Mouse (Mus musculus) limb, embryonic 13.5 days (tissue): ENCODE data around the gene Lrmda. TPM values are rescaled to one million over a fixed set of nuclear protein-coding genes. Genes with fewer than 3 reads are reported as not detected.
A peak's percentile ranks its signal among the peaks of the same experiment; 100 is the strongest.

ENCODE experiments used
- ATAC-seq: fragments of 200-750 bp; cut with Nextera tagmentation; 2 replicates; pipeline ENCODE4 v1.8.0; 2017; ENCODE audit warnings: low read depth, moderate number of reproducible peaks, moderate TSS enrichment; ENCODE audit not compliant: low FRiP score
- H3K27ac ChIP-seq: fragments of 300-500 bp; sonication (generic); 2 replicates; pipeline ENCODE4 v1.5.1; 2015; ENCODE audit warnings: inconsistent platforms, mild to moderate bottlenecking, moderate library complexity
- H3K27me3 ChIP-seq: fragments of 300-500 bp; sonication (generic); 2 replicates; pipeline ENCODE4 v1.6.1; 2015; ENCODE audit warnings: mild to moderate bottlenecking, inconsistent platforms
- H3K36me3 ChIP-seq: fragments of 300-500 bp; sonication (generic); 2 replicates; pipeline ENCODE4 v1.6.1; 2015; ENCODE audit warnings: inconsistent platforms, mild to moderate bottlenecking, moderate library complexity
- H3K4me1 ChIP-seq: fragments of 300-500 bp; sonication (generic); 2 replicates; pipeline ENCODE4 v1.6.1; 2015; ENCODE audit warnings: inconsistent platforms
- H3K4me2 ChIP-seq: fragments of 300-500 bp; sonication (generic); replicated peaks from 2 replicates; pipeline ENCODE4 v1.6.1; 2015; ENCODE audit warnings: inconsistent platforms, mild to moderate bottlenecking, moderate library complexity
- H3K4me3 ChIP-seq: fragments of 300-500 bp; sonication (generic); 2 replicates; pipeline ENCODE4 v1.5.1; 2015; ENCODE audit warnings: moderate library complexity, mild to moderate bottlenecking, inconsistent platforms
- H3K9ac ChIP-seq: fragments of 300-500 bp; sonication (generic); 2 replicates; pipeline ENCODE4 v1.6.1; 2015; ENCODE audit warnings: mild to moderate bottlenecking, inconsistent platforms
- H3K9me3 ChIP-seq: fragments of 300-500 bp; sonication (generic); 2 replicates; pipeline ENCODE4 v1.6.1; 2016; ENCODE audit warnings: inconsistent platforms
- WGBS: fragments of 180-500 bp; shearing (Covaris S2); methylation state at CpG from one replicate; pipeline ENCODE4 v1.1.7; 2015; 5-methylcytosine and 5-hydroxymethylcytosine counted together
- polyA plus RNA-seq: library from polyadenylated mRNA; unstranded; fragments of >200 nt; fragmentation: Nextera tagmentation; extraction: Ambion mirVana; gene quantifications from 2 replicates; pipeline ENCODE4 v1.2.1, GENCODE M21; 2015

Lrmda gene
- polyA plus RNA-seq, 1 experiment from 2014 or later: 0.38 TPM

DNA sequence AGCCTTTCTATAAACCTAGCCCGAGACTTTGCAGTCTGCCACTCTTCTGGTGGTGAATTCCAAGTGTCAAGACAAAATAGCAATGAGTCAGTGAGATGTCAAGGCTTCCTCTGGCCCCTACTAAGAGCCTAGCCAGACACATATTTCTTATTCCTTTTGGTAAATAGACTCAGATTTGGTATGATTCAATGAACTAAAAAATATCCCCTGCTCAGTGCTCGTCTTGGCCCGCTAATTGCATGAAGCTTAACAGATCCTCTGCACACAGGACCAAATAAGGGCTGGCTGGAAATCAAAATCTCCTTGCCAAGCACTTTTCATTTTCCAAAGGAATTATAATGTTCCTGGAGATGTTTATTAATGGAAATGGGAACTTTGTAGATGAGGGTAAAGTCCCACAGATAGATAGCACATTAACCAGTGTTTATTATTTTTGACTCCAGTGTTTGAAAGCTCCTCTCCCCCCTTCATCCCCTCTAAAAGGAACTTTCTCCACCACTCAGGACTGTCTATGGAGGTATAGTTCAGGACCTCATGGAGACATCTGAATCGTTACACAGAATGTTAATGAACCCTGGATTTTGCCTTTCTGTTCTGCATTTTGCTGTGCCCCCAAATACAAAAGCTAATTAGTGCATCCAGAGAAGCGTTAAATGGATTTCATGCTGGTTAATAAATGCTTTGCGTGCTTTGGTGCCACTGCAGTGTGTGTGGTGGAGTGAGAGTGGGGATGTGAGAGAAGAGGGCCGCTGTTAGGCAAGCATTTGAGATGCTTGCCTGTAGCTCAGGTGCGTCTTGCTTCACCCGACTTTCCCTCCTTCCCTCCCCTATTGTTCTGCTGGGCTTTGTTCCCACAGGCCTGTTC lies 945.5 kb downstream of the Lrmda start:
- no peak for ATAC-seq
- H3K4me2 ChIP-seq: no peak overlapping the region
- 65% methylated on average over 9 of the region's 9 CpGs for WGBS
- H3K36me3 ChIP-seq: no peaks in the 10 kb centered on the region
- no peak overlapping the region for H3K4me3 ChIP-seq
- H3K4me1 ChIP-seq: peaks cover 11% of the 10 kb centered on the region
- H3K9me3 ChIP-seq: peaks cover 8% of the 10 kb centered on the region; the same call in 1 of the 2 replicates
- H3K9ac ChIP-seq: no peak overlapping the region
- H3K27me3 ChIP-seq: no peaks in the 10 kb centered on the region
- no peak overlapping the region for H3K27ac ChIP-seq

DNA sequence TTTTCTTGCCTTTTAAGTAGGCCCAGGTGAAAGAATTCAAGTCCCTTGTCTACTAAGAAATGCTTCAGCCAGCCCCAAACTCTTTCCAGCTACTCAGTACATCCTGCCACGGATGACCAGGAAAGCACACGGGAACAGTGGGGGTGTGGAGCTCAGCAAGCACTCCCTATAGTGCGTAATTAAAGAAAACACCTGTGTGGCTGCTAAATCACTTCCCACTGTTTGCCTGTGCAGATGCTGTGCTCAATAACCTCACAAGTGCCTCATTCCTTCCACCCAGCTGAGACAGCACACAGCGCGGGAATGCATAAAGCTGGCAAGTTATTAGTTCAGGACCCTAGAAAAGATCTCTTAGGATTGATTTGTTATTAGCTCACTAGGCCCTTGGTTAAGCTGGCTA lies 949.2 kb downstream of the Lrmda start:
- Histone ChIP-seq H3K27ac (no peak overlapping the region), H3K4me3 (no peak overlapping the region), H3K4me1 (peaks cover 11% of the 10 kb centered on the region), H3K9ac (no peak overlapping the region), H3K4me2 (no peak overlapping the region), H3K9me3 (peaks cover 8% of the 10 kb centered on the region; the same call in 1 of the 2 replicates), H3K36me3 (no peaks in the 10 kb centered on the region), H3K27me3 (no peaks in the 10 kb centered on the region)
- WGBS: 27% methylated on average over 5 of the region's 5 CpGs
- ATAC-seq: 0 out of 2 replicates have a peak, but pooled peaks have one; percentile 44

DNA sequence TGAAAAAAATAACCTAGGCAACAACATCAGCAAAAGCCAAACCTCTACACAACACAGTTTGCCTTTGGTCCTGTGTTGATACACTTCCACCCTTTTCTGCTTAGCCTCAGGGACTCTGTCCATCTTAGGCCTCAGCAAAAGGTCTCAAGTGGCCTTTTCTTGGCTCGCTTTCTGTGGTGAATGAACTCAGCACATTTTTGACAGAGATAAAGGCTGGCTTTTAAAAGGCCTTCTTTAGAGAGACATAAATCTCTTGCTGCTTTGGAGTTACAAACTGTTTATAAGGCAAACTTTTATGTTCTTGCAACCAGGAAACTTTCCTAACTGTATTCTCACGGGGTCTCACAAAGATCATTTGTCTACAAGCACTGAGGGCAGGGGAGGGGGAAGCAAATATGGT lies 967.2 kb downstream of the Lrmda start:
- Histone ChIP-seq H3K4me2 (no peak overlapping the region), H3K4me3 (no peak overlapping the region), H3K27ac (no peak overlapping the region), H3K9ac (no peak overlapping the region), H3K27me3 (no peaks in the 10 kb centered on the region), H3K4me1 (no peaks in the 10 kb centered on the region), H3K9me3 (no peaks in the 10 kb centered on the region), H3K36me3 (no peaks in the 10 kb centered on the region)
- whole genome bisulfite sequencing: 65% methylated on average over 2 of the region's 2 CpGs
- ATAC-seq: no peak

DNA sequence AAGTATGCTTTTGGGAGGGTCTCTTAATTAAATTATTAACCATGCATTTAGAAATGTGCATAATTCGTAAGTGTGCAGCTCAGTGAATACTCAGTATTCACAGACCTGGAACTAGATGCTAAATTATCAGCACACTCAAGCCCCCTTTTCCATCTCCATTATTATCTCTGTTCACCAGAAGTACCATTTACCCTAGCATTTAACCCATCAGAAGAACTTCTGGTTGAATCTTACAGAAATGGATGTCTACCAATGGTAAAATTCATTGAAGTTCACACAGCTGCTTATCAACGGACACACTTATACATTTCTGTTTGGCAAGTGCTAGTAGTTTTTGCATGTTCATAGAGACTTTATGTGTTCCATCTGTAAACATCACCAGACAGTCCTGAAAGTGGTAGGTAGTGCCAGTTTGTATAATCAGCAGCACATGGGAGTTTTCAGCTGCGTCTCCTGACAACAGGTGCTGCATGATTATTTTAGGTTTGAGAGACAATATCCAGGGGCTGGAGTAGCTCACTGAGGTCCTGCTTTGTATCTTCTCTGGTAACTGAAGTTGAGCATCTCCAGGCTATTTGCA lies 968.7 kb downstream of the Lrmda start:
- H3K4me2 ChIP-seq: no peak overlapping the region
- no peaks in the 10 kb centered on the region for H3K4me1 ChIP-seq
- no peaks in the 10 kb centered on the region for H3K9me3 ChIP-seq
- H3K4me3 ChIP-seq: no peak overlapping the region
- H3K36me3 ChIP-seq: no peaks in the 10 kb centered on the region
- H3K27ac ChIP-seq: no peak overlapping the region
- ATAC-seq: no peak
- H3K9ac ChIP-seq: no peak overlapping the region
- no peaks in the 10 kb centered on the region for H3K27me3 ChIP-seq
- WGBS: 81% methylated on average over 3 of the region's 3 CpGs

DNA sequence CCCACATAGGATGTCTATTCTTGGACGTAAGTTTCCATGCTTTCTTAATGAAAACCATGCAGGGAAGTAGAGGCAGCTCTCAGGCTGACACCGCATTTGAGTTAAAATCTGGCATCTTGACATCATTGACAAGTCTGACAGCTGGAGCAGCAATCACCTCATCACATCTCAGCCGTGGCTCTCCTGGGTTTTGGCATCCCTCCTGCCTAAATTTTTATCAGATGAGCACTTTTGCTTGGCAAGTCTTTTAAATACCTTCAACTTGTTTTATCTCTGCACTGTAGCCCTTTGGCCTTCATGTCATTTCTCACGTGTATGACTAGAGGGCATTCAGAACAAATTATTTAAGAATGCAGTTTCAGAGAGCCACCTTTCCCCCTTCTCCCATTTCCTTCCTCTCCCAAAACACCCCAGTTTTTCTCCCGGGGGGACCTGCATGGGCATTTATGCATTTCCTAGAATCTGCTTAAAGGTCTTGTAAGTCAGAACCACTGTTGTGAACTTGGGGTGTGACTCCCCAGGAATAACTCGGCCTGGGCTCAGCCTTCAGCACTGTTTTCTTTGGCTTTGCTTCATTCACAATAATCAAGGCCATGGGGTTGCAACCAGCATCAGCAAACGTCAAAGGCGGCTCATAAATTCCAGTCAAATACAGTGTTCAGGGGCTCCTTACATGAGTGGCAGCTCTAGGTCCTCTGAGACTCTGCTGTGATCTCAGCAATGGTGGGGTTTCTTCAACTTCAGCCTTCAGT lies 975.8 kb downstream of the Lrmda start:
- H3K4me3 ChIP-seq: no peak overlapping the region
- no peaks in the 10 kb centered on the region for H3K27me3 ChIP-seq
- no peak for ATAC-seq
- no peaks in the 10 kb centered on the region for H3K9me3 ChIP-seq
- peaks cover 10% of the 10 kb centered on the region for H3K4me1 ChIP-seq
- H3K36me3 ChIP-seq: no peaks in the 10 kb centered on the region
- no peak overlapping the region for H3K4me2 ChIP-seq
- H3K9ac ChIP-seq: no peak overlapping the region
- H3K27ac ChIP-seq: no peak overlapping the region
- WGBS: 33% methylated on average over 8 of the region's 8 CpGs

DNA sequence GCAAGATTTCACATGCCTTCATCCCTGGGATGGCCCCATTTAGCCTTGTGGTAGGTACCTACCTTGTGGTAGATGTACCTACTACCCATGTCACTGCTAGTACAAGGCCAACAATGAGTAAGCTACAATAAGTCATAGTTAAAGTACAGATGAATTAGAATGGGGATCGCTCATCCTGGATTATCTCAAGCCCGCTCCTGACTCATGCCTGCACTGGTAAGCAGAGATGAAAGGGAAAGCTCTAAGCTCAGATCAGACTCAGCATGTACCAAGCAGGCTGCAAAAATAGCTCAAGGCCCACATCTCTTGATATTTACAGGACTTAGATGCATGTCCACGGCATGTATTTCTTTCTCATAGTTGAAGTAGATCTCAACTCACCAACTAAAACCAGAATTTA lies 979.4 kb downstream of the Lrmda start:
- no peak overlapping the region for H3K9ac ChIP-seq
- H3K4me2 ChIP-seq: no peak overlapping the region
- ATAC-seq: no peak
- peaks cover 10% of the 10 kb centered on the region for H3K4me1 ChIP-seq
- no peak overlapping the region for H3K4me3 ChIP-seq
- H3K27ac ChIP-seq: no peak overlapping the region
- no peaks in the 10 kb centered on the region for H3K27me3 ChIP-seq
- WGBS: 94% methylated on average over 3 of the region's 3 CpGs
- H3K36me3 ChIP-seq: no peaks in the 10 kb centered on the region
- H3K9me3 ChIP-seq: no peaks in the 10 kb centered on the region

DNA sequence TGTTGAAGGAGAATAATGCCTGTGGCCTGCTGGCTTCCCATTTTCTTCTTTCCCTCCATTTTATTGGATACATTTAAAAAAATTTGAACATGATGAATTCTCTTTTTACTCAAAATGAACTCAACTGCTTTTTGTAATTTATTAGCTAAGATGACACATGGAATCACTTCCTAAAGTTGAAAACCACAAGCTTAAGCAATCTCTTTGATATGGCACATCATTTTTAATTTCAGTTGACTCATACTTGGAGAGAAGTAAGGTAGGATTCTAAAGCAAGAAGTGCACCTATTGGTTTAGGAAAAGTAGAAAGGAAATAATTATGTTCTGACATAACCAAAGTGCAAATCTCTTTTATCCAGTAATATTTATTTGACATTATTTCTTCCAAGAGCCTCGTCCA lies 992.5 kb downstream of the Lrmda start:
- Histone ChIP-seq H3K27ac (no peak overlapping the region), H3K4me1 (peaks cover 22% of the 10 kb centered on the region), H3K27me3 (no peaks in the 10 kb centered on the region), H3K4me3 (no peak overlapping the region), H3K9ac (no peak overlapping the region), H3K4me2 (no peak overlapping the region), H3K9me3 (no peaks in the 10 kb centered on the region), H3K36me3 (no peaks in the 10 kb centered on the region)
- WGBS: 67% methylated on average over 1 of the region's 1 CpGs
- ATAC-seq: no peak

DNA sequence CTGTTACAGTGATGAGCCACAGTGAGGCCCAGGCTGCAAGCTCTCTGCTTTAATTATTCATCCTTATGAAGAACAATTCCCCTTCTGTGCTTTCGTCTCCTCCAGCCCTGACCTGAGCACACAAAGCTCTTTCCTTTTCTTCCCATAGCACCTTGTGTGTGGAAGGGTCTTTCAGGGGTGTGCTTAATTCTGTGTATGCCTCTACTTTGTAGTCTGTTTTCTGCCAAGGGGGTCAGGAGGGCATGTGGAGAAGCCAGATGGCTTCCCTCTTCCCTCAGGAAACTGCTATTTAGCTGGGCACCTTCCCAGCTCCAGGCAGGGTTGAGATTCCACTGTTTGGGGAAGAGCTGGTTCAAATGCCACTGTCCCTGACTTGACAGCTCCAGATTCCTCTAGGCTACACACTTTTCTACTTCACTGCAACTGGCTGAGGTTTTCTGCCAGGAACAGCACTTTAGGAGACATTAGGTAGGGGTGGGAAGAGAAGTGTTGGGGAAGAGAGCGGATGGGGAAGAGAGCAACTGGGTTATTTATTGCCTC lies 995.3 kb downstream of the Lrmda start:
- H3K36me3 ChIP-seq: no peaks in the 10 kb centered on the region
- no peaks in the 10 kb centered on the region for H3K27me3 ChIP-seq
- H3K9ac ChIP-seq: no peak overlapping the region
- 18% methylated on average over 2 of the region's 2 CpGs for WGBS
- H3K9me3 ChIP-seq: no peaks in the 10 kb centered on the region
- H3K4me2 ChIP-seq: peak overlapping the region; percentile 39
- ATAC-seq: no peak; the same call in 1 of the 2 replicates
- peak overlapping the region; percentile 61; the same call in 1 of the 2 replicates for H3K27ac ChIP-seq
- peaks cover 22% of the 10 kb centered on the region for H3K4me1 ChIP-seq
- no peak overlapping the region for H3K4me3 ChIP-seq

DNA sequence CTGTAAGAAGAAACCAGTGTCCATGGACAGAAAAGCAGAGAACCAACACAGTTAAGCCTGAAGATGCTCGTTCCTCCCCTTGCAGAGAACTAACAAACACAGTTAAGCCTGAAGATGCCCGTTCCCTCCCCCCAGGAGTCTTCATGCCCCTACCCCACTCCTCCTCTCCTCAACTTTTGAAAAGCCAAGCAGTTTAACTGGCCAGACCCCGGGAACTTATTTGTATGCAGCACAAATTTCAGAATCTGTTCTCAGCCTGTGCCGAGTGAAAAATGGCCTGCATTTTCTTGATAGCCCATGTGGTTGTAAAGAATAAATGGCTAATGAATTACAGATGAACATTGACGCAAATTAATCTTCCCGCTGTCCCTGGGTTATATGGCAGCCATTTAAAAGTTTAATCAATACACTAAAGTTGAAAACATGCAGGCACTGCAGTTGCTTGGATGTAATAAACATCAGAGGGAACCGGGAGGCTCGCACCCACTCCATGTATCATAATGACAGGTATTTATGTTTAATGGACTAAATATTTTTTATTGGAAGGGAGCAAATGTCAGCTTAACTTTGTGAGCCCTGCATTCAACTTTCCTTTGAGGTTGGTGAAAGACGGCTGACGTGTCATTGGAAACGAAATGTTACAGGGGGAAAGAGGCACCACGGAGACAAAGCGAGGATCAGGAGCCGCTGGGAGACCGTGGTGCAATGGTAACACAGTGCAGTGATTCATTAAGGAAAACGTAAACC lies 996.0 kb downstream of the Lrmda start:
- Histone ChIP-seq H3K9me3 (no peaks in the 10 kb centered on the region), H3K4me2 (peak overlapping the region; percentile 39), H3K27ac (peak overlapping the region; percentile 61; the same call in 1 of the 2 replicates), H3K4me3 (no peak overlapping the region), H3K36me3 (no peaks in the 10 kb centered on the region), H3K27me3 (no peaks in the 10 kb centered on the region), H3K9ac (no peak overlapping the region), H3K4me1 (peaks cover 22% of the 10 kb centered on the region)
- 8% methylated on average over 16 of the region's 16 CpGs for WGBS
- ATAC-seq: peak; percentile 44; the same call in 1 of the 2 replicates

DNA sequence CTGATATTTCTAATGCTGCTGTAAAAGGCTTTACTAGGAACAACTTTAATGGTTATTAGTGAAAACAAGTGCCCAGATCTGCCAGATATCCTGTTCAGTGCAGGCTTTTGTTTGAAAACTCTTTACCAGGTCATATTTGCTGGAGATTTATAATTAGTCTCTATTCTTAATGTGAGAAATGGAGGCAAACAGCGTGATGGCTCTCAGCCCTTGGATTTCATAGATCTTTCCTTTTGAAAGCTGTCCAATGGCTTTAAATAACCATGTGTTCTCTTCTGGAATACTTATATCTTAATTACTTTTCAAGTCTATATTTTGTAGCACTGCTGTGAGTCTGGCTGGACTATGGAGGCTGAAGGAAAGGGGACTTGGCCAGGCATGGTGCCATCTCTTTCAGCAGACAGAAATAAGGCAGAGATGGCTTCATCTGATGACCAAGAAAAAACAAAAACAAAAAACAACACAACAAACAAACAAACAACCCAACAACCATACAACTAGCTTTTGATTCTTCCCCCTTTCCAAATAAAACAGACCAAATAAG lies 996.6 kb downstream of the Lrmda start:
- H3K27me3 ChIP-seq: no peaks in the 10 kb centered on the region
- no peaks in the 10 kb centered on the region for H3K9me3 ChIP-seq
- WGBS: 18% methylated on average over 1 of the region's 1 CpGs
- no peak overlapping the region for H3K9ac ChIP-seq
- H3K27ac ChIP-seq: no peak overlapping the region
- ATAC-seq: no peak
- no peaks in the 10 kb centered on the region for H3K36me3 ChIP-seq
- peak overlapping the region; percentile 39 for H3K4me2 ChIP-seq
- no peak overlapping the region for H3K4me3 ChIP-seq
- peaks cover 22% of the 10 kb centered on the region for H3K4me1 ChIP-seq

DNA sequence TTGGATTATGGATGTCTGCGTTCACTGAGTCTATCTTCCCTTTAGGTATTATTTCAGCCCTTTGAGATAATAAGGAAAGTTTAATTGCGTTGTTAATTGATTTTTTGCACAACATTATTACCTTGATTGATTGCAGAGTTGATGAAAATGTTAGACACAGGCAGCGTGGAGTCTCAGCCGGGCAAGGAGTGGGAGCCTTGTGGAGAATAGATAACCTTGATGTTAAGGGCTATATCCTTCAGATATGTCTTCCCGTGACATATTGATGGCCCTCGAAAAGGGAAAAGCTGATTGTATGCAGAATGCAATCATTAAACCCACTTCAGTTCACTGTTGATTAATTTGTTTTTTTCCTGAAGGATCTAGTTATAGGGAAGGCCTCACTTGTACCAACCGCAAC lies 1021.5 kb downstream of the Lrmda start:
- Histone ChIP-seq H3K4me2 (no peak overlapping the region), H3K27me3 (no peaks in the 10 kb centered on the region), H3K4me3 (no peak overlapping the region), H3K9ac (no peak overlapping the region), H3K9me3 (no peaks in the 10 kb centered on the region), H3K36me3 (no peaks in the 10 kb centered on the region), H3K27ac (no peak overlapping the region), H3K4me1 (peaks cover 17% of the 10 kb centered on the region)
- WGBS: 82% methylated on average over 7 of the region's 7 CpGs
- ATAC-seq: no peak
